Mouse (Mus musculus) midbrain, embryonic 14.5 days (tissue): ENCODE measurements at regions not wholly inside any gene's neighbourhood (a gene's known extent, or its start where the extent isn't known, plus 50 kb on each side); places are given as distances from the start of the nearest gene placed in this dataset.

Experiments
- ATAC-seq: fragments of 200-750 bp; cut with Nextera tagmentation; 2 replicates; pipeline ENCODE4 v1.8.0; 2017; ENCODE audit warnings: moderate number of reproducible peaks, moderate library complexity; ENCODE audit not compliant: low FRiP score, low TSS enrichment
- DNase-seq: peaks from one replicate; pipeline ENCODE4 v3.0.0-alpha.2; 2015
- H3K27ac ChIP-seq: fragments of 300-500 bp; sonication (generic); replicated peaks from 2 replicates; pipeline ENCODE4 v1.5.1; 2014; ENCODE audit warnings: mild to moderate bottlenecking, low read depth, low read length, moderate library complexity
- H3K27me3 ChIP-seq: fragments of 300-500 bp; sonication (generic); 2 replicates; pipeline ENCODE4 v1.6.1; 2014; ENCODE audit warnings: low read length, control low read depth, mixed read lengths; ENCODE audit not compliant: control insufficient read depth, insufficient read depth
- H3K36me3 ChIP-seq: fragments of 300-500 bp; sonication (generic); 2 replicates; pipeline ENCODE4 v1.6.1; 2014; ENCODE audit warnings: low read length, control low read depth; ENCODE audit not compliant: control insufficient read depth, insufficient read depth
- H3K4me1 ChIP-seq: fragments of 300-500 bp; sonication (generic); 2 replicates; pipeline ENCODE4 v1.6.1; 2014; ENCODE audit warnings: mild to moderate bottlenecking, antibody characterized with exemption, low read length, control low read depth; ENCODE audit not compliant: control insufficient read depth, insufficient read depth
- H3K4me2 ChIP-seq: fragments of 300-500 bp; sonication (generic); 2 replicates; pipeline ENCODE4 v1.6.1; 2014; ENCODE audit warnings: mild to moderate bottlenecking, low read length, moderate library complexity
- H3K4me3 ChIP-seq: fragments of 300-500 bp; sonication (generic); replicated peaks from 2 replicates; pipeline ENCODE4 v1.5.1; 2014; ENCODE audit warnings: low read depth, low read length
- H3K9ac ChIP-seq: fragments of 300-500 bp; sonication (generic); replicated peaks from 2 replicates; pipeline ENCODE4 v1.6.1; 2014; ENCODE audit warnings: mild to moderate bottlenecking, low read length, moderate library complexity
- H3K9me3 ChIP-seq: fragments of 300-500 bp; sonication (generic); 2 replicates; pipeline ENCODE4 v1.6.1; 2016; ENCODE audit warnings: low read length, control low read depth, mixed read lengths; ENCODE audit not compliant: control insufficient read depth
- WGBS: fragments of 180-500 bp; shearing (Covaris S2); extraction: QIAGEN DNeasy Blood & Tissue Kit; methylation state at CpG from one replicate; pipeline ENCODE4 v1.1.7; 2014; 5-methylcytosine and 5-hydroxymethylcytosine counted together

DNA sequence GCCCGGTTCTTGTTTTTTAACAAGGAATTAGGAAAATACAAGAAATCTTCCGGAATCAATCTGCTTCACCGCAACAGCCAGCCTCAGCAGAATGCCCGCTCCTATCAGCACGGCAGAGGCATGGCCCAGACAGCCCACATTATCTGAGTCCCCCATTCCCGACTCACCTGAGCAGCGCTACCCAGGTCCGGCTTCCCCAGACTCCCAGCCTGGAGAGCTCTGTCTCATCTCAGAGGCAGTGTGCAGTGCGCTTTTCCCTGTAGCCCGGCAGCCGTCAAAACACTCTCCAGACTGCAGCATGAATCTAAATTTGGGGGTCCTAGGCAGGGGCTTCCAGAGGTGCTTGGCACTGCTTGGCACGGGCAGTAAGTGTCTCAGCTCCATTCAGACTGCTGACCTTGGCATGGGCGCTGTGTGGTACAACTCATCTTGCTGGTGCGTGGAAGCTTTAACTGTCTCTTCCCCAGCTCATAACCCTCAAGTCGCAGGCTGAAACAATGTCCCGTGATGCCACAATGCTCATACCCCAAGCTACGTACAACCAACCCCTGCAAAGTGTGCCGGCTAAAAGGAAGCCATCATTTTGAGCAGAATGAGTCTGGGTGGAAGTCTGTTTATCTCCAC is 182.2 kb downstream of the Sox11 start:
- Histone ChIP-seq H3K9ac (peak overlapping the region; percentile 43; the same call in 1 of the 2 replicates), H3K4me1 (peaks cover 39% of the 10 kb centered on the region), H3K36me3 (no peaks in the 10 kb centered on the region), H3K27ac (peak overlapping the region; percentile 70), H3K4me3 (no peak overlapping the region), H3K4me2 (peak overlapping the region; percentile 33), H3K27me3 (no peaks in the 10 kb centered on the region), H3K9me3 (no peaks in the 10 kb centered on the region)
- ATAC-seq (peak; percentile 69; the same call in 1 of the 2 replicates), DNase-seq (peak; percentile 5)
- WGBS, result 65% methylated on average over 18 of the region's 18 CpGs

DNA sequence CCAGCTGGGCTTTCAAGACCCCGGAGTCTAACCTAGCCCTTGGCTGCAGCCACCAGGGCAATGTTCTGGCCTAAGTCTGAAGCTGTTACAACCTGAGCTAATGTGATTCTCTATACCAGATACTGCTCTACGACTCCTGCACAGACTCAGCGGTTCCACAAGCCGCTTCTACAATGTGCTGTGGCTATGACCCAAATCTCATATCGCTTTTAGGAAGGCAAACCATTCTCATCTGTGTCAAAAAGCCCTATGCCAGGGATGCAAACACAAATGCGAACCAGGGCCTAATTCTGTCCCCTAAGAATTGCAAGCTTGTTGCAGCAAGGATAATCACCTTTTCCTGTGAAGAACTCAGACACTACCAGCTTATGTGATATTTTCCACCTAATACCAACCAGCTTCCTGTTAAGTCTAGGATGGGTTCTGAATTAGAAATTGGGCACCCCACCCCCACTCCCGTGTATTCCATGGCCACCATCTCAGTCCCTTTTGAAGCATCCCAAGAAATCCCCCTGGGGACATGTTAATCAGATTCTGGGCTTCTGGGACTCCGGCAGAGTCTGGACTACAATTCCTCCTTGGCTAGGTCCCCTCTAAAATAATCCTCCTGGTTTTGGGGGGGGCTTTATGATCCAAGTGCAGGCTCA is 182.8 kb downstream of the Sox11 start:
- H3K27me3 ChIP-seq, result no peaks in the 10 kb centered on the region
- no peaks in the 10 kb centered on the region for H3K9me3 ChIP-seq
- WGBS, result 52% methylated on average over 8 of the region's 8 CpGs
- H3K36me3 ChIP-seq, result no peaks in the 10 kb centered on the region
- H3K9ac ChIP-seq, result peak overlapping the region; percentile 43; the same call in 1 of the 2 replicates
- peak overlapping the region; percentile 70 for H3K27ac ChIP-seq
- ATAC-seq (peak; percentile 2; the same call in 1 of the 2 replicates), DNase-seq (peak; percentile 67)
- peak overlapping the region; percentile 33 for H3K4me2 ChIP-seq
- peaks cover 46% of the 10 kb centered on the region for H3K4me1 ChIP-seq
- H3K4me3 ChIP-seq, result no peak overlapping the region

DNA sequence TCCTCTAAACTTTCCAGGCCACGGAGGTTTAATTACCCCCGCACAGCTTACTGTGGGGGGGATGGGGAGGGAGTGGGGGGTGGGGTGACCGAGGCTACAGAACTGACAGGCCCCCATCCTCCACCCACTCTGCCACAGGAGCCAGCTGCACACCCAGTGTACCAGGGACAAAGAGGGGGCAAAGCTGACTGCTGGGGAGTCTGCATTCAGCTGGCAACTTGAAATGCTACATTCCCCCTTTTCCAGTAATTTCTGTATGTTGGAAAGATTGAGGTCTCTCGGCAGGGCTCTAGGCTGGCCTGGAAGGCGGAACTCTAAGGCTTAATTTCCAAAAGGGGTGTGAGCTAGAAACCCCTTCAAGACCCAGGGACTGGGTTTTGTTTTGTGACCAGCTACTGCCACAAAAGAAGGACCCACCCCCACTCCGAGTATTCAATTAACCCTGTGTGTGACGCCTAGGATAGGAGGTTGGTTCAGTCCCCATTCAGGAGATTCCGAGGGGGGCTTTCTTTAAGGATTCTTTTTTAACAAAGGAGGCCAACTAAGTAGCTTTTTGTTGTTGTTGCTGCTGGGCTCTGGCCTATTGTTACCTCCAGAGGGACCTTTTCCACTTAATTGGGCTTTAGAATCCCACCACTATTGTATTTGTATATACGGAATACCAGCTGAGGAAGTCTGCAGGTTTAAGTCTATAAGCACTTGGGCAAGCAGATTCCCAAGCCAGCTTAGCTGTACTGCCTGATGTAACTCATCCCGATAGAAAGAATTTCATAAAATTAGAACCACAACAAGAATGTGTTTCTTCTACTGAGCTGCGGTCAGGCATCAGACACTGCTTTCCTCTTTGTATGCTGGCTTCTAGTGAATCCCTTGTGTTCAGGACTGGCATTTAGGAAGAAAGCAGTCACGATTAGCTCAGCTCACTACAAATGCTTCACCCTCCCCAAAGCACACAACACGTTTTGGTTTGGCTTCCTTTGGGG is 191.2 kb downstream of the Sox11 start:
- H3K9ac ChIP-seq, result no peak overlapping the region
- no peak overlapping the region for H3K4me3 ChIP-seq
- 0 out of 2 replicates have a peak overlapping the region, but pooled peaks have one; percentile 1 for H3K4me2 ChIP-seq
- 3% methylated on average over 13 of the region's 13 CpGs for WGBS
- peak; percentile 83 for ATAC-seq
- DNase-seq, result peak; percentile 75
- H3K27ac ChIP-seq, result peak overlapping the region; percentile 80
- H3K27me3 ChIP-seq, result no peaks in the 10 kb centered on the region
- no peaks in the 10 kb centered on the region for H3K9me3 ChIP-seq
- no peaks in the 10 kb centered on the region for H3K36me3 ChIP-seq
- peaks cover 43% of the 10 kb centered on the region for H3K4me1 ChIP-seq

DNA sequence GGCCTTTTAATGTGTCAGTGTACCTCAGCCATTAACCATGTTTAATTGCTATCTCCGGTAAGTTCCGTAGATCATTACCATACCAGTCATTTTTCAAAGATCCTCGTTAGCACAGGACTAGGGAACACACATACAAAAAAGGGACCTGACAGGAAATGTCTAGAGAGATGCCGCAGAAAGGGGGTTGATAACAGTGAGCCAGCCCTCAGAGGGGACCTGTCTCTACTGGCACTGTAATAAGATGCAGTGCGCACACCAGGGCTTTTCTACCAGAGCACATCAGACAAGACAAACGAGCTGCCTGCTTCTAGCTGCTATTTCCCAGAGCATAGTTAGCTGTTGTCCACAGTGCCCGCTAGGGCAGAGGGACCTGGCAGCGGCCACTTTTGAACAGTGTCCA is 199.1 kb downstream of the Sox11 start:
- no peaks in the 10 kb centered on the region for H3K27me3 ChIP-seq
- H3K4me1 ChIP-seq, result peaks cover 29% of the 10 kb centered on the region
- no peaks in the 10 kb centered on the region for H3K9me3 ChIP-seq
- no peak overlapping the region for H3K4me2 ChIP-seq
- no peaks in the 10 kb centered on the region for H3K36me3 ChIP-seq
- DNase-seq, result no peak
- H3K27ac ChIP-seq, result peak overlapping the region; percentile 49
- no peak overlapping the region for H3K9ac ChIP-seq
- no peak overlapping the region for H3K4me3 ChIP-seq
- WGBS, result 65% methylated on average over 8 of the region's 8 CpGs
- ATAC-seq, result 0 out of 2 replicates have a peak, but pooled peaks have one; percentile 17

DNA sequence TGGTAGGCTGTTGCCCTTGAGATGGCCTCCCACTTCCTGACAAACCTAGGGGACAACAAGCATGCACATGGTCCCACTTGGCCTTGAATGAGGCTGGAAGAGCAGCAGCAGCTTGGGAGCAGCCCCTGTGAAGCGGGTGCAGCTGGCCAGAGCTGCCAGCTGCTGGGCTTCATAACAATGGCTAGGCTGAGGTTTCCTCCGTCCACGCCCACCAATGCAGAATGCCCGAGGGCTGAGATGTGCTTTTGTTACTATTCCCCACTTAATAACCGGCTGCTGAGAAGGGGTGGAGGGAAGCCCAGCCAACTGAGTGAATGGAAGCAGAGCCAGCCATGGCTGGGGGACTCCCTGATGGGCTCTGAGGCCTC is 202.1 kb downstream of the Sox11 start:
- DNase-seq (peak; percentile 86), ATAC-seq (peak; percentile 68; the same call in 1 of the 2 replicates)
- no peaks in the 10 kb centered on the region for H3K36me3 ChIP-seq
- H3K4me2 ChIP-seq, result peak overlapping the region; percentile 36
- H3K27ac ChIP-seq, result peak overlapping the region; percentile 93
- no peak overlapping the region for H3K4me3 ChIP-seq
- H3K27me3 ChIP-seq, result no peaks in the 10 kb centered on the region
- no peaks in the 10 kb centered on the region for H3K9me3 ChIP-seq
- H3K9ac ChIP-seq, result no peak overlapping the region; the same call in 1 of the 2 replicates
- peaks cover 32% of the 10 kb centered on the region for H3K4me1 ChIP-seq
- WGBS, result 3% methylated on average over 5 of the region's 5 CpGs

DNA sequence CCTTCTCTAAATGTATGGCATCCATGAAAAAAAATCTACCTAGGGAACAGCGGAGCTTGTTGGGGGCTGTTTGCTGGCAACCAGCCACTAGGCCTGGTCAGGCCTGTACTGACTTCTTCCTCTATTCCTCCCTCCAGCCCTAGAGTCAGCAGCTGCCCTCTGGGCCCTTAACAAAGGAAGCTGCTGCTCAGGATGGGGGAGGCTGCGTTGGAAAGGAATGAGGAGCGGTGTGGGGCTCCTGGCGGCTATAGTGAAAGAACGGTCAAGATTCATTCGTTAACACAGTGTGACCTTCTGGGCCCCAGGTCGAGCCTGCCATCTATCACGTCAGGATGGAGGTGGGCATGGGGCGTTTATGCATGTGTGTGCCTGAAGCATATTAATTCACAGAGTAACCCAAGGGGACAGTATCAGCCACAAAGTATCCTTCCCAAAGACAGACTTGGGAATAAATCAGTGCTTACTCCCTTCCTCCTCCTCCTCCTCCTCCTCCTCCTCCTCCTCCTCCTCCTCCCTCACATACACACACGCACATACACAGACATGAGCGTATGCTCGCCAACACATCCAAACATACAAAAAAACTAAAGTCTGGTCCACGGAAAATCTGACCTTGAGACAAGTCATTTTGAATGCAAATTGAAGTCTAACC is 202.6 kb downstream of the Sox11 start:
- Histone ChIP-seq H3K4me2 (peak overlapping the region; percentile 36), H3K9me3 (no peaks in the 10 kb centered on the region), H3K36me3 (no peaks in the 10 kb centered on the region), H3K4me3 (0 out of 2 replicates have a peak overlapping the region, but pooled peaks have one; percentile 5), H3K9ac (peak overlapping the region; percentile 36), H3K27ac (peak overlapping the region; percentile 93), H3K4me1 (peaks cover 32% of the 10 kb centered on the region), H3K27me3 (no peaks in the 10 kb centered on the region)
- DNase-seq (peak; percentile 69), ATAC-seq (peak; percentile 77)
- 5% methylated on average over 13 of the region's 13 CpGs for WGBS

DNA sequence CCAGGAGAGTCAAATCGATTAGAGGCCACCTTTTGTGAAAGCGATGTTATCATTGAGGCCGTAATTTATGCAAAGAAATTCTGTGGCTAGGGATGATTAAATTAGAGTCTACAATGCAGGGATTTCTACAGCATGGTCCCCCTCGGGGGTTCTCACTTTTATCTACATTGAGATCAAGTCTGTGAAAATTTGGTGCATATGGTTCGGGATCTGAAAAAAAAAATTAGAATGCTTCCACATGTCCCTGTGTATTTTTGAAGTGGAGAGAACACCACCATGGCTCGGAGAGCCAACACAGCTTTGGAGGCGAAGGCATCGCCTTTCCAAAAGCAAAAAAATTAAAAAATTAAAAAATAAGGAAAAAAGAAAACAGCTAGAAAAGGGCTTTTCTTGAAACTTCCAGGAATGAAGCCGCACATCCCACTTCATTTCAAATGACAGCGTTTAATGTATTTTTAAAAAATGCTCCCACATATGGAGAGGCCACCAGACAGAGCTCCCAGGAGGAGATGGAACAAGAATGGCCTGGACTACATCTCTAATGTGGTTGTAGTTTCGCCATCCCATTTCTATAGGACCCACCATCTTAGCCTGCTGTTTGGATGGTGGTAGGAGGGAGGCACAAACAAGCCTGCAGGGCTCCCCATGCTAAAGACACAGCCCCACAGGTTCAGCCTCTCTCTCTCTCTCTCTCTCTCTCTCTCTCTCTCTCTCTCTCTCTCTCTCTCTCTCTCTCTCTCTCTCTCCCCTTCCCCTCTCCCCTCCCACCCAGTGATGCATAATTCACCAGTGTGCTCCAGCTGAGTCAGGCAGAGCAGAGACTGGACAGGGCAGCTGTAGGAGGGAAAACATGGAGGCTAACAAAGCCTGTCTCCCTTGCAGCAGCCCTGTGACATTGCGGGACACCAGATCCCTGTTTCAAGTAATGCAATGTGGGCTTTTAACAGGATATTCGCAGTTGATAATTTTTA is 203.4 kb downstream of the Sox11 start:
- DNase-seq, result peak; percentile 76

More for the DNA sequence above, 203.4 kb downstream of the Sox11 start:
- Histone ChIP-seq H3K36me3 (no peaks in the 10 kb centered on the region), H3K4me3 (no peak overlapping the region), H3K4me2 (peak overlapping the region; percentile 36), H3K27ac (peak overlapping the region; percentile 93), H3K9me3 (no peaks in the 10 kb centered on the region), H3K9ac (peak overlapping the region; percentile 36), H3K27me3 (no peaks in the 10 kb centered on the region), H3K4me1 (peaks cover 32% of the 10 kb centered on the region)
- ATAC-seq, result peak; percentile 78
- 26% methylated on average over 13 of the region's 13 CpGs for WGBS
